Mouse (Mus musculus) heart, postnatal 0 days (tissue): Measurements from ENCODE around the gene Tekt2.

ENCODE experiments used
- CTCF ChIP-seq: IDR thresholded peaks from 2 replicates; pipeline ENCODE4 v1.5.1; 2016; ENCODE audit warnings: antibody characterized with exemption, control low read depth, low read depth
- EP300 ChIP-seq: IDR thresholded peaks from 2 replicates; pipeline ENCODE4 v1.6.1; 2016; ENCODE audit warnings: antibody characterized with exemption, low read depth

- TF ChIP-seq CTCF (no peak), EP300 (no peak)
These were observed 18.7 kb downstream of the Tekt2 start for GRCm38 (mm10) chr4:126306827-126307226.
